Mouse (Mus musculus) lung, postnatal 4 days (tissue): ENCODE measurements around the gene Ccdc187.

Source experiments
- DNase-seq, 2 experiments: peaks; one replicate each; pipeline ENCODE4 v3.0.0; 2021

The Ccdc187 gene

DNA sequence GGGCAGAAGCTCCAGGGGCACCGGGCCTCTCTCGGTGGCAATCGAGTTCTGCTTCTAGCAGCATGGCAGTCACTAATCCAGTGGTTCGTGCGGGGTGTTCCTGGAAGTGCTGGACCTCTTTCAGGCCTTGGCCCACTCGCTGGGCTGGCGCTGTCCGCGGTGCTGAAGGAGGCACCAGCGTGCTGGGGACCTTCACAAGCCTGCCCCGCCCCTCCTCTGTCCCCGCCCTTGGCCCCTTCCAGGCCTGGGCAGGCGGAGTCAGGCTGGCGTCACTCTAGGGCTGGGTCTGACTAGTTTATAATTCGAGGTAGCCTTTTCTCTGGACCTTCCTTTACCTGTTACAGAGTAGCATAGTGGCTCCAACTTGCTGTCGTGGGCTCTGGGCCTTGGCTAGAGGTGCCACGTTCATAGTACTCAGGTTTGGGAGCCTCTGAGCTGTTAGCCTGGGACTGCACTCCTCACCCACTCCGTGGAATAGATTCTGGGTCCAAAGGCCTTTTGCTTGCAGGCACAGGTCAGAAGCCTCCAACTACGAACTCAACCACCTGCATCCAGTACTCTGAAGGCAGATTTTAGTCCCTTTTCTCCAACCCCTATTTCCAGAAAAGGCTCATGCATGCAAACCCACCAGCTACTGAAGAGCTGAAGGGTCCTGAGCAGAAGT is 86.1 kb downstream of the Ccdc187 start, which contains the start of gene Lhx3:
TSS of gene Lhx3 (minus strand) at position 164 of the 664 bp plus-strand sequence.
- DNase-seq: peak; percentile 91 to 92

DNA sequence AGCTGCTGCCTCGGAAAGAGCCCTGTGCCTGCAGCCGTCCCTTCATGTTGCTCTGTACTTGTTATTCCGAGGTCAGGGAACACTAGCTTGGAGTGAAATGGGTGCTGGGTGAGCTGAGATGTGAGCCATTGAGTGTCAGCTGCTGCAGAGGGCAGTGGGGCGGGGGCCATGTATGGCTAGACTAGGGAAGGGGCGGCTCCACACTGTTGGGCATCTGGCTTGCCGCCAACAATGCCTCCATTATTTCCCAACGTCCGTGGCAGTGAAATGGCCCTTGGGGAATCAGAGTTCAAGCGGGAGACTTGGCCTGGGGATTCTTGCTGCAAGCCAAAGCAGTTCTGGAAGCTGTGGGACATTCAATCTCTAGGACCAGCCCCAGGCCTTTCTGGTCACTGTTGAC is 86.8 kb downstream of the Ccdc187 start:
- DNase-seq: no peak

DNA sequence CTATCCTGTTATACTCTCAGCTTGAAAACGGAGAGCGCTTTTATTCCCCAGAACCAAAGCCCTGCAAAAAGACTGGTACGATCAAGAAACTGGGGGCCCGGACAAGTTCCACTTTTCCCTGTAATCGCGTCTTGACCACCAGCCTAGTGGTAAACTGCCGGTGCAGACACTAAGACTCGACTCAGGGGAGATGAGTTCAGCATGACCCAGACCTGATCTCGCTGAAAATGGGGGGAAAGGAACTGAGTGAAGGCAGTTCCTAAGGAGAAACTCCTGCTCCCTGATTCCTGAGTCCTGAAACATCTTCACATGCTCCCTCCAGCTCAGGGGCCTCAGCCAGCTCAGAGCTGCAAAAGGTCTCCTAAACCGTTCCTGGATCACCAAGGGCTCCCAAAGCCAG is 88.6 kb downstream of the Ccdc187 start:
- no peak for DNase-seq

DNA sequence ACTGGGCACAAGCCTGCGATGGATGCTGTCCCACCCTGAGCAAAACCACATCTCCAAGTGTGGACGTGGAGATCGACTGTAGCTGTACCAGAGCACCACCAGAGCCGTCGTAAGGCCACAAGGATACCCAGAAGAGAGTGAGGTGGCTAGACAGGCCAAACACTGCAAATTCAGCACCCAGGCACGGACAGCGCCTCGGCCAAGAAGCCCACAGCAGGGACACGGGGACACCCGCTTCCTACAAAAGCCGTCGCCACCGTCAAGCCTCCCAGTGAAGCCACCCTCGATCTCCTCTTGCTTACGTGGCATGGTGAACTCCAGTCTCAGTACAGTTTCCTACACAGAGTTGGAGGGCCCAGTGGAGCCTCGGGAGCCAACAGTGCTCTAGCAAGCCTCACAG is 89.2 kb downstream of the Ccdc187 start:
- peak; percentile 49 to 53 for DNase-seq

DNA sequence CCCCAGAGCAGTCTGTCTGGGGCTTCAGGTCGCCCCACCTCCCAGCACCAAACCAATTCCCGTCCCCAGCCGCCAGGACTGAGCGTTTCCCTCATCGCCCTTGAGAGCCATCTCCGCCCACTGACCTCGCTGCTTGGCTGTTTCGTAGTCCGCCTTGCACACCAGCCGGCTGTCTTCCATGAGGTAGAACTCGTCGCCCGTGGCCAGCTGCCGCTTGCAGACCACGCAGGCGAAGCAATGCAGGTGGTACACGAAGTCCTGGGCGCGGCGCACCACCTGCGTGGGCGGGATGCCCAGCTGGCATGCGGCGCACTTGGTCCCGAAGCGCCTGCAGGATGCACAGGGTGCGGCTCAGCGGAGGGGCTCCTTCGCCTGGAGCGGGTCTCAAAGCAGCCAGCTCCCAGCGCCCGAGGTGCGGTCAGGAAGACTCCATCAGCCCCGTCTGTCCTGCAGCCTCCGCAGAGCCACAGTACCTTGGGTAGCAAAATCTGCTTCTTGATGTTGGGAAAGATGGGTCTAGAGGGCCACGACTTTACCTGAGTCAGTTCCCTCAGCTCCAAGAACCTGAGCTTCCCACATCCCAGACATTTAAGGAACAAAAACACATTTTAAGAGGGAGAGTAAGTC is 91.4 kb downstream of the Ccdc187 start:
- DNase-seq: no peak

DNA sequence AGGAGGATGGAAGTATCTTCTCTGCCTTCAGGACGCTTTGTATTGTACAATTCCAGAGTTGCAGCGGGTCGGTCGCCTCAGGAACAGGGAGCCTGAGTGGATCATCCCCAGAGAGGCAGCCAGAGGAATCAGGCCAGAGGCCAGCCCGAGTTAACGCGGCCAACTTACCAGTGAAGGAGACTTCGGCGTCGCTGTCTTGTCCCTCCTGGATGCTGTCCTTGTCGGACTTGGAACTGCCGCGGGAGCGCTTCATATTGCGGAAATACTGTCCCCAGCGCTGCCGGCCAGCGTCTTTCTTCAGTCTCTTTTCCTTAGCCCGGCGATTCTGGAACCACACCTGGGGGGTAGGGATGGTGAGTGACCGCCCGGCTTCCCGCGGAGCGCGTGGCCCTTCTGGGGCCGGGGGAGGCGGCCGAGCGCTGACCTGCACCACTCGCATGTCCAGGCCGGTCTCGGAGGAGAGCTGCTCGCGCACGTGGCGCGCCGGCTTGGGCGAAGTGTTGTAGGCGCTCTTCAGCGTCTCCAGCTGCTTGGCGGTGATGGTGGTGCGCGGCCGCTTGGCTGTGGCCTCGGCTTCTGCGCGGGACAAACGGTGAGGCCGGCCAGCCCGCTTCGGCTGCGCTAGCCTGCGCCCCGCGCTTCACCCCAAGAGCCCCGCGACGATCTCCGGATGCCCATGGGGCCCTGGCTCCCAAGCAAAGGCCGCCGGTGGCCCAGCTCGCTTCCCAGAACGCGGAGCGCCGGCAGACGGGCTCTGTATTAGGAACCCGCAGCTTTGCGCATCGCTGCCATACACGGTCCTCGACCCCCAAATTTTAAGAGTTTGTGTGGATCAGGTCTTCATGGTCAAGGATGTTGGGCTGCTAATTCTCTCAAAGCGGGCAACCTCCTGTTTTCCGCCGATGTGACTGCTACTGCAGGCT is 92.2 kb downstream of the Ccdc187 start:
- DNase-seq: no peak

DNA sequence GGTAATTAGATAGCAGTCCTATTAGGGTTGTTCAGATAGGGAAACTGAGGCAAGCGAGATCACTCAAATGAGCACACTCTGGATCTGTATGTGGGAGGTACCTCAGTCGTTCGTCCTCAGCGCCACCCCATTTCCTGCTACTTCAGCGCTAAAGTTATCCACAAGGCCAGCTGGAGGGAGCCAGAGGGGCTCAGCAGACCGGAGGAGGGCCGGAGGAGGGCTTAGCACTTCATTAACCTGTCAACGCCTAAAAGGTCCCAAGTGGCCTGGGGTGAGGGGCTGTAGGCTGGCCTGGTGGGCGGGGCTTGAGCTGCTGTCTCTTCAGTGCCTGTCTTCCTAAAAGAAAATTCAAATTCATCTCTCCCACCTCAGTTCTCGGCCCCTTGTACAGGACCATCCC is 95.9 kb downstream of the Ccdc187 start:
- DNase-seq: peak; percentile 61 to 77

DNA sequence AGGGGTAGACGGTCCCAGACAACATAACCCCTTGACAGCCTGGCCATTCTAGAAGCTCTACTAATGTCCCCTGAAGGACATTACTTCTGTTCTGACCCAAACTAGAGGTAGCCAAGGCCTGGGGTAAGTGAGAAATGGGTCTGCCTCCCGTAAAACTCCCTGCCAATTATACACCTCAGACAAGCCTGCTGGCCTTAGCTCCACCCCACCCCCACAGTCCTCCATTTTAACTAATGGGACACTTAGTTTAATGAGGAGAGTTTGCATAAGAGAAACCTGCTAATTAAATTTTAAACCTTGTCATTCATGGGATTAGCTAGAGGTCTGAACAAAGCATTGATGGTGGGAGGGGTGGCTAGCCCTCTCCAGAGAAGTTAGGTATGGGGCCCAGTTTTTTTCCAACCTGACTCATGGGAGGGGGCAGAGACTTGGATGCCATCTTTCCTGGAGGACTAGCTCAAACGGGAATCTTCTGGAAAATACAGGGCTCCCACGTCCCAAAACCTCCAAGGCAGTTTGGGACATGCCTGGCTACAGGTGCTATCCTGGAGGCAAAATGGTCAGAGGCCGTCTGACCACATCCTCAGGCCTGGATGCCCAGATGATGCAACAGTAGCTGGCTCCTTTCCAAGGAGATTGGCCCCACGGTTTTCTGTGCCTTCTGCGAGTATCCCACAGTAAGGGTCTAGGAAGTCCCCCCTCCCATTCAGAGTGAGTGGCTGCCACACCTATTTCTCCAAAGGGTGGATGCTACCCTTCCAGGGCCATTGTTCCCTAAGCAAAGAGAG is 99.6 kb downstream of the Ccdc187 start:
- DNase-seq: no peak
